Mouse (Mus musculus) neural tube, embryonic 11.5 days (tissue): ENCODE measurements around the gene Sf3a2. TPM values are rescaled to one million over a fixed set of nuclear protein-coding genes. Genes with fewer than 3 reads are reported as not detected.
"Not testable (repeated sequence)": the region's sequence is repeated elsewhere in the genome, so short reads cannot be mapped to it uniquely, and the experiment has no call there.

Experiments
- ATAC-seq: fragments of 200-750 bp; cut with Nextera tagmentation; 2 replicates; pipeline ENCODE4 v1.8.0; 2017; ENCODE audit warnings: moderate number of reproducible peaks, mild to moderate bottlenecking, moderate TSS enrichment, moderate library complexity; ENCODE audit not compliant: insufficient read depth, low FRiP score, low TSS enrichment
- DNase-seq: peaks from one replicate; pipeline ENCODE4 v3.0.0-alpha.2; 2015; ENCODE audit warnings: low spot score
- H3K27ac ChIP-seq: fragments of 300-500 bp; sonication (generic); 2 replicates; pipeline ENCODE4 v1.5.1; 2014; ENCODE audit warnings: low read depth, mild to moderate bottlenecking, low read length
- H3K27me3 ChIP-seq: fragments of 300-500 bp; sonication (generic); 2 replicates; pipeline ENCODE4 v1.6.1; 2014; ENCODE audit warnings: mild to moderate bottlenecking, low read length, mixed read lengths; ENCODE audit not compliant: control insufficient read depth, insufficient read depth
- H3K36me3 ChIP-seq: fragments of 300-500 bp; sonication (generic); 2 replicates; pipeline ENCODE4 v1.6.1; 2014; ENCODE audit warnings: mild to moderate bottlenecking, low read length, moderate library complexity, mixed read lengths; ENCODE audit not compliant: control insufficient read depth, insufficient read depth
- H3K4me1 ChIP-seq: fragments of 300-500 bp; sonication (generic); 2 replicates; pipeline ENCODE4 v1.6.1; 2014; ENCODE audit warnings: low read length, mixed read lengths; ENCODE audit not compliant: control insufficient read depth, insufficient read depth
- H3K4me2 ChIP-seq: fragments of 300-500 bp; sonication (generic); 2 replicates; pipeline ENCODE4 v1.6.1; 2014; ENCODE audit warnings: low read depth, mild to moderate bottlenecking, moderate library complexity
- H3K4me3 ChIP-seq: fragments of 300-500 bp; sonication (generic); 2 replicates; pipeline ENCODE4 v1.5.1; 2014; ENCODE audit warnings: low read depth, low read length
- H3K9ac ChIP-seq: fragments of 300-500 bp; sonication (generic); 2 replicates; pipeline ENCODE4 v1.6.1; 2014; ENCODE audit warnings: mild to moderate bottlenecking, low read length
- H3K9me3 ChIP-seq: fragments of 300-500 bp; sonication (generic); 2 replicates; pipeline ENCODE4 v1.6.1; 2016; ENCODE audit warnings: low read length; ENCODE audit not compliant: control insufficient read depth
- WGBS: fragments of 180-500 bp; shearing (Covaris S2); extraction: QIAGEN DNeasy Blood & Tissue Kit; methylation state at CpG from one replicate; pipeline ENCODE4 v1.1.7; 2014; 5-methylcytosine and 5-hydroxymethylcytosine counted together
- polyA plus RNA-seq: library from polyadenylated mRNA; unstranded; fragments of >200 nt; fragmentation: Nextera tagmentation; extraction: Ambion mirVana; gene quantifications from 2 replicates; pipeline ENCODE4 v1.2.1, GENCODE M21; 2014

Sf3a2 gene
- polyA plus RNA-seq, 1 experiment from 2014 or later: 96.6 TPM

DNA sequence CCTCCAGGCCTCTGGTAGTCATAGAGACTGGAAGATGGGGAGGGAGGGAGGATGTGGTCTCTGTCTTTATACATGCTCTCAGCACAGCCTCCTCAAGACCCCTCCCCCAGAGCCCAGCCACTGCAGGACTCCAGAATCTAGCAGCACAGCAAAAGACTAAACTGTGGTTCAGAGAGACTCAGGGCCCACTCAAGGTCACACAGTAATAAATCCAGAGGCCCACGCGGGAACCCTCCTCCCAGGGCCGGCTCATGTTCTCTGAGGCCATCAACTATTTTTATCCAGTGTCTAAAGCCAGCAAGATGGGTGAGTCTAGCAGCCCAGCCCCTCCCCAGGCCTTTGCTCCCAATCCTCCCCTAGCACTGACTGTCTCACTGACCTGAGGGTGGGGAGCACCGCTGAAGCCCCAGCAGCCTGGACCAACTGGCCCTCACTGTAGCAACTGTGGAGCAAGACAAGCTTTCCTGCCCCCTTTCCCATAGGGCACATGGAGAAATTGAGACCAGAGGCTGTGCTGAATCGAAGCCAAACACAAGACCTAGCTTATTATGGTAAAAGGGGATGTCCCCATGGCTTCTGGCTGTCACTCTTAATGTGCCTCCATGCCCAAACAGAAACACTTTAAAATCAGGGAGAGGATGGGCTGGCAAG lies 14.5 kb downstream of the Sf3a2 start:
- Histone ChIP-seq H3K27me3 (peaks cover 21% of the 10 kb centered on the region), H3K4me1 (peaks cover 13% of the 10 kb centered on the region; the same call in 1 of the 2 replicates), H3K9me3 (no peaks in the 10 kb centered on the region), H3K9ac (no peak overlapping the region), H3K27ac (no peak overlapping the region), H3K4me3 (no peak overlapping the region), H3K36me3 (no peaks in the 10 kb centered on the region), H3K4me2 (no peak overlapping the region)
- ATAC-seq: no peak
- no peak for DNase-seq
- WGBS: 61% methylated on average over 5 of the region's 5 CpGs

DNA sequence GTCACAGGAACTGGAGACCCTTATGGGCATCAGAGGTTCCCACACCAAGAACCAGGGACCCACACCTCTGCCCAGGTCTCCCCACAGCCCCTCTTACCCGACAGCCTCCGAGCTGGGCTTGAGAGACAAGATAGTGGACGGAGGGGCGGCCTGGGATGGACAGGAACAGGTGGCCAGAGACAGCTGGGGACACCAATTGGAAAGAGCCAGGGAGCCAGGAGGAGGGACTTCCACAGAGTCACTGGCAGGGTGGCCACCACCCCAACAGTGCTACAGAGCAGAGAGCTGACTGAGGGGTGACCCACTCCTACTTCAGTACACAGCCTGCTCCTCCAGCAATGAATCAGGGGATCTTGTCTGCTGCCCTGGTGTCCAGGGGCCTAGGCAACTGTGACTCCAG lies 15.4 kb downstream of the Sf3a2 start, which contains the start of gene Jsrp1:
Gene Jsrp1, minus strand, starts transcription at position 133 of the 400 bp plus-strand sequence.
- peaks cover 17% of the 10 kb centered on the region for H3K27me3 ChIP-seq
- ATAC-seq: no peak
- no peaks in the 10 kb centered on the region for H3K36me3 ChIP-seq
- no peak within 1 kb of the TSS for H3K4me3 ChIP-seq
- no peak within 1 kb of the TSS for H3K9ac ChIP-seq
- H3K27ac ChIP-seq: no peak within 1 kb of the TSS
- no peak for DNase-seq
- H3K4me1 ChIP-seq: peaks cover 11% of the 10 kb centered on the region; the same call in 1 of the 2 replicates
- H3K4me2 ChIP-seq: no peak within 1 kb of the TSS
- no peaks in the 10 kb centered on the region for H3K9me3 ChIP-seq
- WGBS: 67% methylated on average over 4 of the region's 4 CpGs

GRCm38 (mm10) chr10:80814800-80815199 lies 16.8 kb downstream of the Sf3a2 start:
- 74% methylated on average over 7 of the region's 7 CpGs for WGBS
- Histone ChIP-seq H3K27me3 (peaks cover 7% of the 10 kb centered on the region; the same call in 1 of the 2 replicates), H3K27ac (no peak overlapping the region), H3K4me2 (no peak overlapping the region), H3K9ac (no peak overlapping the region), H3K9me3 (no peaks in the 10 kb centered on the region), H3K4me1 (peaks cover 3% of the 10 kb centered on the region; the same call in 1 of the 2 replicates), H3K4me3 (no peak overlapping the region), H3K36me3 (no peaks in the 10 kb centered on the region)
- ATAC-seq (no peak), DNase-seq (no peak)

- H3K9ac ChIP-seq, H3K27me3 ChIP-seq, H3K4me2 ChIP-seq, H3K36me3 ChIP-seq, H3K4me1 ChIP-seq, H3K27ac ChIP-seq, H3K4me3 ChIP-seq, H3K9me3 ChIP-seq, DNase-seq, ATAC-seq: not testable (repeated sequence)
- 78% methylated on average over 3 of the region's 3 CpGs for WGBS
Measured at GRCm38 (mm10) chr10:80816303-80816702, 18.3 kb downstream of the Sf3a2 start.

DNA sequence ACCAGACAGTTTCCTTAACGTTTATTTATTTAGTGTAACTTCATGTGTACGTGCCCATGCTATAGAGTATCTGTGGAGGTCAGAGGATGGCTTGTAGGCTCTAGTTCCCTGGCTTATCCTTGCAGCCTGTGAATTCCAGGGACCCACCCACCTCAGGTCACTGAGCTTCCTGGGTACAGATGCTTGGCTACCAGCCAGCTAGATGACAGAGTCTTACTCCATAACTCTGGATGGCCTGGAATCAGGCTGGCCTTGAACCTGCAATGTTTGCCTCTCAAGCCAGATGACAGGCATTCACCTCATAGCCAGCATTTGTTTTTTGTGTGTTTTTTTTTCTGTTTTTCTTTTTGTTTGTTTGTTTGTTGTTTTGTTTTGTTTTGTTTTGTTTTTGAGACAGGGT lies 19.2 kb downstream of the Sf3a2 start:
- Histone ChIP-seq H3K27ac (no peak overlapping the region), H3K9ac (no peak overlapping the region), H3K9me3 (no peaks in the 10 kb centered on the region), H3K4me2 (no peak overlapping the region), H3K4me3 (no peak overlapping the region), H3K27me3 (no peaks in the 10 kb centered on the region), H3K36me3 (no peaks in the 10 kb centered on the region), H3K4me1 (no peaks in the 10 kb centered on the region)
- no peak for ATAC-seq
- WGBS: 69% methylated on average over 2 of the region's 2 CpGs
- DNase-seq: no peak

GRCm38 (mm10) chr10:80817955-80818354 lies 20.0 kb downstream of the Sf3a2 start:
- H3K4me1 ChIP-seq, H3K4me2 ChIP-seq, H3K27me3 ChIP-seq, H3K9me3 ChIP-seq, DNase-seq, H3K9ac ChIP-seq, ATAC-seq, H3K4me3 ChIP-seq, H3K36me3 ChIP-seq, H3K27ac ChIP-seq: not testable (repeated sequence)
- WGBS: 85% methylated on average over 7 of the region's 7 CpGs

DNA sequence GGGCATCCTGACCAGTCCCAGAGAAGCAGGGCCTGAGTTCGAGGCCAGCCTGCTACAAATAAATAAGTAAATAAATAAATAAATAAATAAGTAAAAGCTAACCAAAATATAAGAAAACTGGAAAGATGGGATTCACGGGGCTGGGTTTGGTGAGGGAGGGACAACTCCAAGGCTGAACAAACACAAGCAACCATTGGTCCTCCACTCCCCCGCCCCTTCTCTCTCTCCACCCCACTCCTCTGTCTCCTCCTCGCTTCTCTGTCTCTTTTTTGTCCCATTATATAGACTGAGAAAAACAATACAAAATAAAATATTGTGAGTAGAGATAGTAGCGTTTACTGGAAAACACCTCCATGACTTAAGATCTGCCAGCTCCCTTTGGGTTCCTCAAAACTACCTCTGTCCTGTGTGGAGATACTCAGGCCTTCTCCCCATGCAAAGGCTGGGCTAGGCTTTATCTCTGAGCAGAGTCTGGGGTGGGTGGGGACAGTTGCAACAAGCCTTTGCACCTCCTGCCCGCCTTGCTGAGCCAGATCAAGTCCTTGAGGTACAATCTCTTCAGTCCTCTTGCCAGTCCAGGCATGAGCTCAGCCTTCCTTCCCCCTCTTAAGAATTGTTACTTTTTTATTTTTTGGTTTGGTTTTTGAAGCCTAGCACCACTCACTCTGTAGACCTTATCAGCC lies 20.7 kb downstream of the Sf3a2 start:
- ATAC-seq: no peak
- no peaks in the 10 kb centered on the region for H3K27me3 ChIP-seq
- H3K4me3 ChIP-seq: no peak overlapping the region
- H3K4me2 ChIP-seq: no peak overlapping the region
- H3K4me1 ChIP-seq: no peaks in the 10 kb centered on the region
- no peaks in the 10 kb centered on the region for H3K36me3 ChIP-seq
- no peak for DNase-seq
- WGBS: 61% methylated on average over 6 of the region's 6 CpGs
- H3K9me3 ChIP-seq: no peaks in the 10 kb centered on the region
- no peak overlapping the region for H3K27ac ChIP-seq
- H3K9ac ChIP-seq: no peak overlapping the region

DNA sequence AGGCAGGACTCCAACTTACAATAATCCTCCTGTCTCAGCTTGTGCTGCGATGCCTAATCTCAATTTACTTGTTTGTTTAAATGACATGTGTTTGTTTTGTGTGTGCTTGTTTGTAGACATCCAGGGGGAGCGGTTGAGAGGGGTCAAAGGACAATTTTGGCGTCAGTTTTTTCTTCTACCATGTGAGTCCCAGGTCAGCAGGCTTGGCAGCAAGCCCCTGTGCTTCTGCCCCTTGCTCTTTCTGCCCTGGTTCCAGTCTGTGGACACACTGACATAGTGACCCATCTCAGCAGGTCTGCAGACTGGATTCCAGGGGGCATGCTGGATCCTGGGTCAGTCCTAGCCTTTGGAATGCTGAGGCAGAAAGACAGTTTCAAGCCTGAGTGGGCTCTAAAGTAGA lies 21.4 kb downstream of the Sf3a2 start:
- Histone ChIP-seq H3K4me2 (no peak overlapping the region), H3K27ac (no peak overlapping the region), H3K9ac (no peak overlapping the region), H3K9me3 (no peaks in the 10 kb centered on the region), H3K27me3 (no peaks in the 10 kb centered on the region), H3K4me1 (no peaks in the 10 kb centered on the region), H3K4me3 (no peak overlapping the region), H3K36me3 (no peaks in the 10 kb centered on the region)
- DNase-seq: no peak
- ATAC-seq: no peak
- WGBS: 72% methylated on average over 3 of the region's 3 CpGs

DNA sequence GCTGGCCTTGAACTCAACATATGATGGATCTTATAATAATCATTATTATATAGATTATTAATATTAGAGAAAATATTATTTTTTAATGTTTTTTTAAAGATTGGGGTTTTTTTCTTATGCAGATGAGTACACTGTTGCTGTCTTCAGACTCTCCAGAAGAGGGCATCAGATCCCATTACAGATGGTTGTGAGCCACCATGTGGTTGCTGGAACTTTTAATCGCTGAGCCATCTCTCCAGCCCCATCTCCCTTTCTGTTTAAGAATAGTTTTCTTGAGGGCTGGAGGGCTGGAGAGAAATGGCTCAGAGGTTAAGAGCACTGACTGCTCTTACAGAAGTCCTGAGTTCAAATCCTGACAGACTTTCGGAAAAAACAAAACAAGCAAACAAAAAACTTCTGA lies 24.0 kb downstream of the Sf3a2 start:
- H3K9me3 ChIP-seq: no peaks in the 10 kb centered on the region
- H3K27me3 ChIP-seq: no peaks in the 10 kb centered on the region
- ATAC-seq: no peak
- DNase-seq: no peak
- no peaks in the 10 kb centered on the region for H3K36me3 ChIP-seq
- no peak overlapping the region for H3K27ac ChIP-seq
- H3K4me1 ChIP-seq: no peaks in the 10 kb centered on the region
- H3K4me2 ChIP-seq: no peak overlapping the region
- no peak overlapping the region for H3K9ac ChIP-seq
- H3K4me3 ChIP-seq: no peak overlapping the region
- WGBS: 49% methylated on average over 2 of the region's 2 CpGs
